22 mouse cellular contexts compared by ENCODE assay signal in genomic region chr9:115064834-115065233, GRCm38 (mm10).
DNase-seq lines count a peak whose midpoint lies in the region; ATAC-seq and TF ChIP-seq lines count a peak whose summit lies in the region.
"Had no signal": no experiment of that assay in that cellular context is flagged by ENCODE, and none has a peak within 500 bp of the region (broad histone marks: within the 10 kb centered on the region; RNA-seq: fewer than 3 reads in every experiment).

No protein-coding gene starts in this region.

- DNase-seq in hindbrain, postnatal 0 days (ENCODE audit: low spot score): no peak
- DNase-seq in lung, embryonic 14.5 days: no peak
- DNase-seq in lung, postnatal 25 days (ENCODE audit: low spot score): no peak
- DNase-seq in ES-CJ7 (ENCODE audit: low read depth, low spot score): peak; percentile 69
- no peak for DNase-seq in stomach, postnatal 0 days (ENCODE audit: low spot score)
- DNase-seq in embryo, embryonic 10.5 days (ENCODE audit: low spot score): no peak
- DNase-seq: adrenal gland, adult 8-10 months; cerebellum, adult 8-10 months; heart, adult 11 months; heart, postnatal 36 days; kidney, adult 18-20 months; midbrain, embryonic 14.5 days; thymus, adult 18-20 months; thymus, postnatal 4 days had no signal

- no peak overlapping the region for H3K4me2 ChIP-seq in hindbrain, postnatal 0 days (ENCODE audit: low read depth, low read length)
- H3K4me2 ChIP-seq in hindbrain, embryonic 16.5 days (ENCODE audit: low read length): no peak overlapping the region
- no peak overlapping the region for H3K4me2 ChIP-seq in lung, embryonic 14.5 days
- H3K4me2 ChIP-seq in stomach, postnatal 0 days (replicated peaks; ENCODE audit: low read depth): no peak overlapping the region
- H3K4me2 ChIP-seq: embryonic facial prominence, embryonic 13.5 days; heart, embryonic 13.5 days; hindbrain, embryonic 14.5 days; liver, embryonic 12.5 days; neural tube, embryonic 15.5 days had no signal

- no peak for TF ChIP-seq EP300 in stomach, postnatal 0 days (optimal IDR thresholded peaks at IDR 0.05)

- 82% methylated on average over 1 of the region's 1 CpGs for WGBS in hindbrain, postnatal 0 days
- WGBS in hindbrain, embryonic 16.5 days: 86% methylated on average over 1 of the region's 1 CpGs
- 91% methylated on average over 1 of the region's 1 CpGs for WGBS in lung, embryonic 14.5 days
- WGBS in stomach, postnatal 0 days: 88% methylated on average over 1 of the region's 1 CpGs

- H3K27ac ChIP-seq in hindbrain, postnatal 0 days: no peak overlapping the region
- no peak overlapping the region for H3K27ac ChIP-seq in hindbrain, embryonic 16.5 days (ENCODE audit: low read depth, low read length)
- no peak overlapping the region for H3K27ac ChIP-seq in lung, embryonic 14.5 days (ENCODE audit: low read depth)
- H3K27ac ChIP-seq in stomach, postnatal 0 days (replicated peaks): no peak overlapping the region
- H3K27ac ChIP-seq: embryonic facial prominence, embryonic 13.5 days; heart, embryonic 13.5 days; hindbrain, embryonic 14.5 days; limb, embryonic 10.5 days; liver, embryonic 12.5 days; neural tube, embryonic 15.5 days had no signal

- no peaks in the 10 kb centered on the region for H3K36me3 ChIP-seq in hindbrain, postnatal 0 days (ENCODE audit: insufficient read depth, low read length)
- H3K36me3 ChIP-seq in hindbrain, embryonic 16.5 days (ENCODE audit: control insufficient read depth, insufficient read depth, low read length): no peaks in the 10 kb centered on the region
- no peaks in the 10 kb centered on the region for H3K36me3 ChIP-seq in lung, embryonic 14.5 days (ENCODE audit: insufficient read depth)
- no peaks in the 10 kb centered on the region for H3K36me3 ChIP-seq in stomach, postnatal 0 days (ENCODE audit: control insufficient read depth, insufficient read depth, low read length)
- H3K36me3 ChIP-seq: liver, embryonic 12.5 days; neural tube, embryonic 15.5 days had no signal

- TF ChIP-seq CTCF in hindbrain, postnatal 0 days (IDR thresholded peaks at IDR 0.05; ENCODE audit: low read depth): peak; percentile 27; the same call in 1 of the 2 replicates
- peak; percentile 36 for TF ChIP-seq CTCF in lung, embryonic 14.5 days (IDR thresholded peaks at IDR 0.05; ENCODE audit: low read depth)
- peak; percentile 36 for TF ChIP-seq CTCF in stomach, postnatal 0 days (IDR thresholded peaks at IDR 0.05; ENCODE audit: low read depth)

- H3K9ac ChIP-seq in hindbrain, postnatal 0 days (replicated peaks; ENCODE audit: low read length): no peak overlapping the region
- H3K9ac ChIP-seq in hindbrain, embryonic 16.5 days (ENCODE audit: low read depth, low read length): no peak overlapping the region
- no peak overlapping the region for H3K9ac ChIP-seq in lung, embryonic 14.5 days
- no peak overlapping the region for H3K9ac ChIP-seq in stomach, postnatal 0 days (ENCODE audit: low read length)
- H3K9ac ChIP-seq: embryonic facial prominence, embryonic 13.5 days; heart, embryonic 13.5 days; hindbrain, embryonic 14.5 days; liver, embryonic 12.5 days; neural tube, embryonic 15.5 days had no signal

- H3K4me1 ChIP-seq in hindbrain, postnatal 0 days (ENCODE audit: insufficient read depth, low read length): no peaks in the 10 kb centered on the region
- H3K4me1 ChIP-seq in hindbrain, embryonic 16.5 days (ENCODE audit: control insufficient read depth, insufficient read depth, low read depth, low read length): no peaks in the 10 kb centered on the region
- H3K4me1 ChIP-seq in lung, embryonic 14.5 days (ENCODE audit: insufficient read depth): no peaks in the 10 kb centered on the region
- H3K4me1 ChIP-seq in stomach, postnatal 0 days (replicated peaks; ENCODE audit: control insufficient read depth, insufficient read depth): no peaks in the 10 kb centered on the region
- H3K4me1 ChIP-seq: heart, embryonic 13.5 days; limb, embryonic 10.5 days; liver, embryonic 12.5 days; neural tube, embryonic 15.5 days had no signal

- H3K4me3 ChIP-seq in hindbrain, postnatal 0 days (ENCODE audit: low read length): no peak overlapping the region
- no peak overlapping the region for H3K4me3 ChIP-seq in hindbrain, embryonic 16.5 days (ENCODE audit: low read length)
- H3K4me3 ChIP-seq in lung, embryonic 14.5 days (ENCODE audit: low read depth, low read length): no peak overlapping the region
- no peak overlapping the region for H3K4me3 ChIP-seq in stomach, postnatal 0 days (ENCODE audit: low read depth, low read length)
- H3K4me3 ChIP-seq: embryonic facial prominence, embryonic 13.5 days; heart, embryonic 13.5 days; limb, embryonic 10.5 days; liver, embryonic 12.5 days; neural tube, embryonic 15.5 days had no signal

- H3K27me3 ChIP-seq in hindbrain, postnatal 0 days (ENCODE audit: insufficient read depth, low read length): no peaks in the 10 kb centered on the region
- no peaks in the 10 kb centered on the region for H3K27me3 ChIP-seq in hindbrain, embryonic 16.5 days (replicated peaks; ENCODE audit: control insufficient read depth, insufficient read depth, low read length)
- H3K27me3 ChIP-seq in lung, embryonic 14.5 days (ENCODE audit: insufficient read depth, low read length): no peaks in the 10 kb centered on the region
- H3K27me3 ChIP-seq in stomach, postnatal 0 days (ENCODE audit: control insufficient read depth, insufficient read depth, low read length): no peaks in the 10 kb centered on the region
- H3K27me3 ChIP-seq: embryonic facial prominence, embryonic 13.5 days; heart, embryonic 13.5 days; liver, embryonic 12.5 days; neural tube, embryonic 15.5 days had no signal

- no peaks in the 10 kb centered on the region for H3K9me3 ChIP-seq in hindbrain, postnatal 0 days (ENCODE audit: low read length)
- H3K9me3 ChIP-seq in hindbrain, embryonic 16.5 days (ENCODE audit: control insufficient read depth, low read length): peaks cover 4% of the 10 kb centered on the region; the same call in 1 of the 2 replicates
- no peaks in the 10 kb centered on the region; the same call in 1 of the 2 replicates for H3K9me3 ChIP-seq in lung, embryonic 14.5 days (ENCODE audit: low read depth, low read length)
- no peaks in the 10 kb centered on the region for H3K9me3 ChIP-seq in stomach, postnatal 0 days (ENCODE audit: control insufficient read depth, low read length)
- H3K9me3 ChIP-seq: neural tube, embryonic 15.5 days had no signal

- no peak for ATAC-seq in hindbrain, postnatal 0 days
- ATAC-seq in hindbrain, embryonic 16.5 days: no peak
- ATAC-seq in lung, embryonic 14.5 days (ENCODE audit: insufficient read depth): no peak
- no peak for ATAC-seq in stomach, postnatal 0 days (ENCODE audit: low FRiP score, low TSS enrichment)
- ATAC-seq: forebrain, embryonic 16.5 days; liver, embryonic 12.5 days had no signal
